Mouse (Mus musculus): ENCODE measurements around the gene Hook2.
A peak's percentile ranks its signal among the peaks of the same experiment; 100 is the strongest.

Hook2 gene

GRCm38 (mm10) chr8:84987903-84988302 lies 2.5 kb upstream of the Hook2 start:
- DNase-seq: no peak

- DNase-seq: peak; percentile 95
Measured at GRCm38 (mm10) chr8:84989311-84989731, 1.1 kb upstream of the Hook2 start.

DNA sequence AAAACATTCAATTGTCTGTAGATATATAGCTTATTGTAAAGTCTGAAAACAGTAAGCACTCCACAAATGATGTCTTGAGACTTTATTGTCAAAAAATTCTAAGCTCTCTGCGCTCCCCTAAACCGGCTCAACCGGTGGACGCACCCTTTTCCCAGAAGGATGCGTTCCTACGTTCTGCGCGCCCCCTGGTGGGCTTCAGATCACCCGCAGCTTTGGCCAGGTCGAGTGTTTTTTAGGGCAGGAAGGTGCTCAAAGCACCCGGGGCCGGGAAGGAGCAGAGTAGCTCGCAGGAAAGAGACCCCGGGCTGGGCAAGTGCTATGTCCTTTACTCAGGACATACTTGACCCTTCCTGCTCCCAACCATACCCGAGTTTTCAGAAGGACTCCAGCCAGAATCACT lies 593 bp upstream of the Hook2 start:
- peak; percentile 89 for DNase-seq

GRCm38 (mm10) chr8:84990836-84991235 lies 433 bp downstream of the Hook2 start:
- DNase-seq: peak; percentile 98

GRCm38 (mm10) chr8:84994375-84994774 lies 4.0 kb downstream of the Hook2 start:
- peak; percentile 2 for DNase-seq

GRCm38 (mm10) chr8:84995680-84996079 lies 5.3 kb downstream of the Hook2 start:
- DNase-seq: no peak

GRCm38 (mm10) chr8:84996978-84997377 lies 6.6 kb downstream of the Hook2 start:
- no peak for DNase-seq

- DNase-seq: peak; percentile 77
Measured at GRCm38 (mm10) chr8:84997649-84998295, 7.4 kb downstream of the Hook2 start.

DNA sequence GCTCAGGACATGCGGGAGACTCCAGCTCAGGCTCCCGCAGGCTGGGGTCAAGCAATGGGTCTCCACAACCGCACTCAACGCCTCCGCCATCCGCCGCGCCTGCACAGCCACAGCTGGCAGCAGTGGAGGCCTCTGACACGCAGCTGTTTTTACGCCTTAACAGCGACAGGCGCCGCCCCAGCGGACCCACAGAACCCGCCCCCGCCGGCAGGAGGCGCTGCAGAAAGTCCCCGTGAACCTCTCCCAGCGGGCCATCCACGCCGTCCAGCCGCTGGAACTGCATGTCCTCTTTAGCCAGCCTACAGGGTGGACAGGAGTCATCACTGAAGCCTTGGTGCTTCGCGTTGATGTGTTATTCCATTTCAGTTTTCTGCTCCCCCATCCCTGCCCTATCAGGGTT lies 17.3 kb downstream of the Hook2 start:
- no peak for DNase-seq

- DNase-seq: no peak
Measured at GRCm38 (mm10) chr8:85011242-85011641, 20.8 kb downstream of the Hook2 start.

GRCm38 (mm10) chr8:85013230-85013840 lies 22.9 kb downstream of the Hook2 start:
- DNase-seq: peak; percentile 73

DNA sequence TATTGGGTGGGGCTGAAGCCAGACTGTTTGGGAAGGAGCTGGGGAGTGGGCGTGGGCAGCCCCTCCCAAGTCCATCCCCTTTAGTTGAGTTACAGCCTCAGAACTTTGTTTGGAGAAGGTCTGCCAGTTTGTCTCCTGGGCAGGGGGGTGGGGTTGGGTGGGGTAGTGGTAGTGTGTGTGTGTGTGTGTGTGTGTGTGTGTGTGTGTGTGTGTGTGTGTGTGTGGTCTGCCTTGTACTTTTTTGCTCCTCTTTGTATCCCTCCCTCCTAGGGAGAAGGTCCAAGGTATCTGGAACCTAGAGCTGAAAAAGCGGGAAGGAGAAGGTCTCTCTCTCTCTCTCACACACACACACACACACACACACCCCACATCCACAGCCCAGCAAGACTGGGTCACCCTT lies 24.0 kb downstream of the Hook2 start, which contains the start of gene Best2:
Gene Best2 (minus strand): TSS at position 101 of the 400 bp plus-strand sequence.
- DNase-seq: no peak

- no peak for DNase-seq
Measured at GRCm38 (mm10) chr8:85016724-85017123, 26.3 kb downstream of the Hook2 start.

- DNase-seq: no peak
Measured at GRCm38 (mm10) chr8:85017209-85017608, 26.8 kb downstream of the Hook2 start.

DNA sequence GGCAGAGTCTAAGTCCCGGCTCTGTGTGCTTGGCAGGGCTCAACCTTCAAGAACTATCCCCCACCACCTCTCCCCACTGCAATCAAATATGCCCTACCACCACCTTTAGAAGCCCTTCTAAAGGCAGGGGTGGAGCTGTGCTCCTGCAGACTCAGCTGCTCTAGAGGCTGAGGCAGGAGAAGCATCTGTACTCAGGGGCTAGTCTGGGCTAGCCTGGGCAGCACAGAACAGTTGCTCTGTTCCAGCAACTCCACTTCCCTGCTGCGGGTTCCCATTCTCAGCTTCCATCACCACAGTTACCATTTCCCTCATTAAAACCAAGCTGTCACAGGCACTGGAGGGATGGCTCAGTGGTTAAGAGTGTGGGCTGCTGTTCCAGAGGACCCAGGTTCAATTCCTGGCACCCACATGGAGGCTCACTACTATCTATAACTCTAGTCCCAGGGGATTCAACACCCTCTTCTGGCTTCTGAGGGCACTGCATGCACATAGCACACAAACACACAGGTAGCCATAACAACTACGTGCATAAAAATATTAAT lies 31.2 kb downstream of the Hook2 start:
- no peak for DNase-seq

- DNase-seq: no peak
Measured at GRCm38 (mm10) chr8:85023846-85024245, 33.4 kb downstream of the Hook2 start.

GRCm38 (mm10) chr8:85025098-85025932 lies 34.9 kb downstream of the Hook2 start, which contains the start of gene Asna1:
TSS of gene Asna1 (minus strand) at chr8:85025281.
- peak; percentile 91 for DNase-seq

DNA sequence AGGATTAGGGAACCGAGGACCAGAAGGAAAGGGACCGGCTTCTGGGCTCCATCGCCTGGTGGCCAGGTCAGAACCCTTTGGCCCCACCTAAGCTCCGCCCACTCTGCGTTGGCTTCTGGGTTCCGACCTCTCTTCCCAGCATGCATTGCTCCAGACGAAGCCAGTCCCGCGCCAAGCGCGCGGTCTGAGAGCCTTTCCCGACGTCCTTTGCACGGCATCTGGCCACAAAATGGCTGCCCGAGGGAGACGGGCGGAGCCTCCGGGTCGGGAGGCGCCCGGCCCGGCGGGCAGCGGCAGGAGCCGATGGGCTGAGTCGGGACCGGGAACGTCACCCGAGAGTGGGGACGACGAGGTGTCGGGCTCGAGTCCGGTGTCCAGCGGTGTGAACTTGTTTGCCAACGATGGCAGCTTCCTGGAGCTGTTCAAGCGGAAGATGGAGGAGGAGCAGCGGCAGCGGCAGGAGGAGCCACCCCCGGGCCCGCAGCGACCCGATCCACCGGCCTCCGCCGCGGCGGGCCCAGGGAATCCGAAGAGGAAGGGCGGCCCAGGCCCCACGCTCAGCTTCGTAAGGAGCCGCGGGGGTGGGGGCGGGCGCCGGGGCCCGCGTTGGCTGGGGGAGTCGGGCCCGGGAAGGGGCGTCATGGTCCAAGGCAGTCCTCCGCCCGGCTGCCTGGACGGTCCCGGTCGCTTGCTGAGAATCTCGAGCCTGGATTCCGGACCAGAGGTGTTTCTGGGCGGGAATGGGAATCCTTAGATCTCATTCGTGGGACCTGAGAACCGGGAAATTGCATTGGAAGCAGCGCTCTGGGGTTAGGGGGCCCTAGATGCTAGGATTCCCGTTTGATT lies 36.5 kb downstream of the Hook2 start, which contains the start of gene Trir:
Gene Trir (plus strand): TSS at position 154 of the 846 bp plus-strand sequence.
- peak; percentile 96 for DNase-seq

DNA sequence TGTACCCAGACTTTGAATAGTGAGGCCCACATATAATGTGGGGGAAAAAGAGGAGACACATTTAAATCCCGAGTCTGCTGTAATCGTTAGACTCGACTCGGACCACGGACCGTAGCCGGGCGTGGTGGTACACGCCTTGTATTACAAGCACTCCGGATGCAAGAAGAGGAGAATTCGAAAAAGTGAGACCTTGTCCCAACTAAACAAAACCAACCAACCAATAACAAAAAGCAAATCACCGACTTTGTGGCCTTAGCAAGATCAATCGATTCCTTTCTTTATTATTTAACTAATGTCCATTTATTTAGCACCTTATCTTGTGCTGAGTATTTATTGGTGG lies 37.1 kb downstream of the Hook2 start:
- DNase-seq: no peak

DNA sequence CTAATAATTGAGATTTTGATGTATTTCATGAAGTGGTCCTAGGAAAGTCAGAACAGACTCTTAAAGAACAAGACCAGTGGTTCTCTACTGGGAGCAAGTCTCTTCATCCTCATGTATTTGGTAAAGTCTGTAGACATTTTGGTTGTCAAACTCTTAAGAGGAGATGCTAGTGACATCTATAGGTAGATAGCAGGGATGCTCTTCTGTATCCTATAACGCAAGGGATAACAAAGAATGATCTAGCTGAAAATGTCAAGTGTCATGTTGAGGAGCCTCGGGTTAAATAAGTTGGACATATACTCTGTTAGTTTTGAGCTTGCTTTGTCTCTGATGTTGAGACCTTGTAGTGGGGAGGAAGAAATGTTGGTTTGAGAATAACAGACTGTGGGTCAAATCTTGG lies 37.5 kb downstream of the Hook2 start:
- DNase-seq: no peak

DNA sequence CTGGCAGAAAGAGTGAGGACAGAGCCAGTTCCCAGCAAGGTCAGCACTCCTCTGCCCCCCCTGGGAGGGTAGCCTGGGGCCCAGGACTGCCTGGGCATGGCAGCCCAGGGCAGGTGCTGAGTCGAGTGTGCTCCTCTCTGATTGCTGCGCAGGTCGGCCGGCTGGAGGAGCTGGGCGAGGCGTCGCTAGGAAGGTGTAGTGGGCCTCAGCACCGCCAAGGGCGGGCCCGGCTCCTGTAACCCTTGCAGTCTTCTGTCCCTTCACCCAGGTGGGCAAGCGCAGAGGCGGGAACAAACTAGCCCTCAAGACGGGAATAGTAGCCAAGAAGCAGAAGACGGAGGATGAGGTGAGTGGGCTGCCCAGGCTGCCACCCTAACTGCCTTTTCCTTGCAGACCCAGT lies 38.9 kb downstream of the Hook2 start:
- no peak for DNase-seq

DNA sequence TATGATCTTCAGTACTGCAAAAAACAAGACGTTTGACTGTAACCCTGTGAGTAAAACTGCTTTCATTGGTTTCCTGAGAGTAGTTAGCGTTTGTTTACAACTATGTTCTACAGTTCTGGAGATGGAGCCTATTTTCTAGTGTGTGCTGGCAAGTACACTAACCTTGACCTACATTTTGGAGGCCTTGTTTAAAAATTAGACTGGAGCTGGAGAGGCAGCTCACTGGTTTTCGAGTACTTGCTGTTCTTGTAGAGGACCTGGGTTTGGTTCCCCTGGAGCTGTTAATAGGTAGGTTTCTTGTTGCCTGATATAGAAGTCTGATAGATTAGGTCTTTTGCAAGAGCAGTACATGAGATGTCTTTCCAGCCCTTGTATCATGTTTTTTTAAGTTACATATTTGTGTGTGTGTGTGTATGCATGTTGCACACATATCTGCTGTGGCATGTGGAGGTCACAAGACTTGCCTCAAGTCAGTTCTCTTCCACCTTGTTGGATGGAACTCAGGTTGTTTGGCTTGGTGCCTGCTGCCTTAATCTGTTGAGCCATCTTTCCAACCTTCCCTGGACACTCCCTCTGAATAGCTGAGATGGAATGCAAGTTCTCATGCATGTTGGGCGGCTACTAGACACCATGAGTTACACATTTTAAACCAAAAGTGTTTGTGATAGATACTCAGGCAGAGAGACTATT lies 42.4 kb downstream of the Hook2 start:
- peak; percentile 53 for DNase-seq
